Mouse (Mus musculus): ENCODE results near the gene Spata2. TPM values are rescaled to one million over a fixed set of nuclear protein-coding genes. Genes with fewer than 3 reads are reported as not detected.

Gene Spata2
- polyA plus RNA-seq, 1 experiment from 2014 or later = 15.6 TPM

DNA sequence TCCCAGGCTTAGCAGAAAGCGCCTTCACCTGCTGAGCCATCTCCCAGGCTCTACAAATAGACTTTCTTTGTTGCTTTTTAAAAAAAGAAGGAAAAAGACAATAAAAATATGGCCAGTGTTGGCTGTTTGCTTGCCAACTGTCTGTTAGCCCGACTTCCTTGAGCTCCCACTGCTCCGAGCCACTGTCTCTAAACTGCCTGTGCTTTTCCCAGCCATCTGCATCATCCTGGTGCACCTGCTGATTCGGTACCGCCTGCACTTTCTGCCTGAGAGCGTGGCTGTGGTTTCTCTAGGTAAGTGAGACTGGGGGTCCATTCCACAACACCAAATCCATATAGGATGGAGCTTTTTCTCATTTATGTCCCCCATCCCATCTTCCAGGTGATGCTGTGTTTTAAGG, 58.1 kb downstream of the Spata2 start:
- ATAC-seq (ENCODE audit: low FRiP score) (no peak), DNase-seq (ENCODE audit: low spot score, missing footprints) (no peak)
- Histone ChIP-seq H3K4me3 (ENCODE audit: low read depth, low read length) (no peak overlapping the region), H3K27me3 (ENCODE audit: control insufficient read depth, insufficient read depth, low read length) (no peaks in the 10 kb centered on the region), H3K36me3 (ENCODE audit: control insufficient read depth, insufficient read depth, low read length) (0 out of 2 replicates have a peak, but pooled peaks cover 2% of the 10 kb centered on the region), H3K9me3 (ENCODE audit: control insufficient read depth, low read length) (no peaks in the 10 kb centered on the region), H3K27ac (ENCODE audit: low read depth, low read length) (no peak overlapping the region), H3K4me2 (no peak overlapping the region), H3K4me1 (ENCODE audit: control insufficient read depth, insufficient read depth, low read length) (no peaks in the 10 kb centered on the region), H3K9ac (ENCODE audit: low read length) (no peak overlapping the region)
- WGBS = 94% methylated on average over 6 of the region's 6 CpGs

- ATAC-seq (ENCODE audit: low FRiP score) (no peak), DNase-seq (ENCODE audit: low spot score, missing footprints) (no peak)
- H3K9ac ChIP-seq (ENCODE audit: low read length) = no peak overlapping the region
- H3K4me1 ChIP-seq (ENCODE audit: control insufficient read depth, insufficient read depth, low read length) = no peaks in the 10 kb centered on the region
- no peaks in the 10 kb centered on the region for H3K27me3 ChIP-seq (ENCODE audit: control insufficient read depth, insufficient read depth, low read length)
- 85% methylated on average over 7 of the region's 7 CpGs for WGBS
- peaks cover 9% of the 10 kb centered on the region; the same call in 1 of the 2 replicates for H3K36me3 ChIP-seq (ENCODE audit: control insufficient read depth, insufficient read depth, low read length)
- H3K4me2 ChIP-seq = no peak overlapping the region
- no peak overlapping the region for H3K4me3 ChIP-seq (ENCODE audit: low read depth, low read length)
- H3K9me3 ChIP-seq (ENCODE audit: control insufficient read depth, low read length) = no peaks in the 10 kb centered on the region
- no peak overlapping the region for H3K27ac ChIP-seq (ENCODE audit: low read depth, low read length)
Measured at GRCm38 (mm10) chr2:167431418-167431776, 61.3 kb downstream of the Spata2 start.

Other genes starting within 250 kb of the Spata2 start
- gene B4galt5, start 143.7 kb downstream of the Spata2 start, polyA plus RNA-seq (2014; fragmentation: Nextera tagmentation; extraction: Ambion mirVana) = 15.0 and 19.8 TPM in 2 replicates
- gene Slc9a8, start 71.2 kb downstream of the Spata2 start, polyA plus RNA-seq (2014; fragmentation: Nextera tagmentation; extraction: Ambion mirVana) = 15.1 and 17.2 TPM in 2 replicates
- gene Rnf114, start 242 bp downstream of the Spata2 start, polyA plus RNA-seq (2014; fragmentation: Nextera tagmentation; extraction: Ambion mirVana) = 140 and 150 TPM in 2 replicates
- gene Snai1, start 45.3 kb upstream of the Spata2 start, polyA plus RNA-seq (2014; fragmentation: Nextera tagmentation; extraction: Ambion mirVana) = 18.4 and 20.8 TPM in 2 replicates
- gene Ube2v1, start 139.2 kb upstream of the Spata2 start, polyA plus RNA-seq (2014; fragmentation: Nextera tagmentation; extraction: Ambion mirVana) = 252 and 273 TPM in 2 replicates
- 5.8 and 5.9 TPM in 2 replicates for gene Gm20431, start 168.6 kb upstream of the Spata2 start, polyA plus RNA-seq (2014; fragmentation: Nextera tagmentation; extraction: Ambion mirVana)
- 2.3 and 2.5 TPM in 2 replicates for gene Cebpb, start 196.0 kb upstream of the Spata2 start, polyA plus RNA-seq (2014; fragmentation: Nextera tagmentation; extraction: Ambion mirVana)
- gene Tmem189, start 196.9 kb upstream of the Spata2 start, polyA plus RNA-seq (2014; fragmentation: Nextera tagmentation; extraction: Ambion mirVana) = 25.1 and 31.5 TPM in 2 replicates